Mouse (Mus musculus) stomach, postnatal 0 days (tissue): ENCODE data around the gene Fto.

Source experiments
- CTCF ChIP-seq: IDR thresholded peaks from 2 replicates; pipeline ENCODE4 v1.5.1; 2016; ENCODE audit warnings: antibody characterized with exemption, low read depth, mild to moderate bottlenecking, moderate library complexity
- EP300 ChIP-seq: optimal IDR thresholded peaks from 2 replicates; pipeline ENCODE3; 2016; ENCODE audit warnings: antibody characterized with exemption

DNA sequence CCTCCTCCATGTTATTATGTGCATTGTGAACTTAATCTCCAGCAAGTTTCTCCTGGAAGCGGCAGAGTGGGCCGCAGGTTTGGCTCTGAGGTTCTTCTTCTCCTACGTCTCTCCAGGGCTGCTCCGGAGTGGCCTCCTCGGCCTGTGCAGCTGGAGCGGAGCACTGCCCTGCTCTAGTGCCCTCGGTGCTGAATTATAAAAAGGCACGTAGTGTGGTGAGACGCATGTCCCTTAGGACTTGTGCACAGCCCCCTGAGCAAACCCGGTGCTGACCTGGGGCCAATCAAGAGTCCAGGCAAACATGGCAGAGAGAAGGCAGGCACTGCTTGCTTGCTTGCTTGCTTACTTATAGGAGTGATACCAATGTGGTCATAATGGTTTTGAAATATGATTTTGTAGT is 164.1 kb downstream of the Fto start:
- TF ChIP-seq CTCF = no peak
- no peak for TF ChIP-seq EP300
